Mouse (Mus musculus) hindbrain, embryonic 16.5 days (tissue): ENCODE results near the gene Mss51. TPM values are rescaled to one million over a fixed set of nuclear protein-coding genes. Genes with fewer than 3 reads are reported as not detected.

Experiments
- ATAC-seq: fragments of 200-750 bp; cut with Nextera tagmentation; 2 replicates; pipeline ENCODE4 v1.8.0; 2017; ENCODE audit warnings: moderate TSS enrichment, moderate library complexity
- H3K27ac ChIP-seq: fragments of 300-500 bp; sonication (generic); 2 replicates; pipeline ENCODE4 v1.5.1; 2014; ENCODE audit warnings: low read depth, mild to moderate bottlenecking, control low read depth, low read length, moderate library complexity
- H3K27me3 ChIP-seq: fragments of 300-500 bp; sonication (generic); replicated peaks from 2 replicates; pipeline ENCODE4 v1.6.1; 2014; ENCODE audit warnings: low read length; ENCODE audit not compliant: control insufficient read depth, insufficient read depth
- H3K36me3 ChIP-seq: fragments of 300-500 bp; sonication (generic); 2 replicates; pipeline ENCODE4 v1.6.1; 2014; ENCODE audit warnings: mild to moderate bottlenecking, low read length, moderate library complexity, mixed read lengths; ENCODE audit not compliant: control insufficient read depth, insufficient read depth
- H3K4me1 ChIP-seq: fragments of 300-500 bp; sonication (generic); 2 replicates; pipeline ENCODE4 v1.6.1; 2014; ENCODE audit warnings: low read depth, low read length; ENCODE audit not compliant: control insufficient read depth, insufficient read depth
- H3K4me2 ChIP-seq: fragments of 300-500 bp; sonication (generic); 2 replicates; pipeline ENCODE4 v1.6.1; 2014; ENCODE audit warnings: mild to moderate bottlenecking, low read length, control low read depth, moderate library complexity
- H3K4me3 ChIP-seq: fragments of 300-500 bp; sonication (generic); 2 replicates; pipeline ENCODE4 v1.5.1; 2014; ENCODE audit warnings: mild to moderate bottlenecking, low read length, control low read depth, moderate library complexity
- H3K9ac ChIP-seq: fragments of 300-500 bp; sonication (generic); 2 replicates; pipeline ENCODE4 v1.6.1; 2014; ENCODE audit warnings: low read depth, mild to moderate bottlenecking, control low read depth, low read length, moderate library complexity
- H3K9me3 ChIP-seq: fragments of 300-500 bp; sonication (generic); 2 replicates; pipeline ENCODE4 v1.6.1; 2014; ENCODE audit warnings: mild to moderate bottlenecking, low read length, moderate library complexity; ENCODE audit not compliant: control insufficient read depth
- WGBS: fragments of 180-500 bp; shearing (Covaris S2); extraction: QIAGEN DNeasy Blood & Tissue Kit; methylation state at CpG from one replicate; pipeline ENCODE4 v1.1.7; 2014; 5-methylcytosine and 5-hydroxymethylcytosine counted together
- polyA plus RNA-seq: library from polyadenylated mRNA; unstranded; fragments of >200 nt; fragmentation: Nextera tagmentation; extraction: Ambion mirVana; gene quantifications from 2 replicates; pipeline ENCODE4 v1.2.1, GENCODE M21; 2015

Gene Mss51
- 0.30 and 0.41 TPM in 2 replicates for polyA plus RNA-seq

DNA sequence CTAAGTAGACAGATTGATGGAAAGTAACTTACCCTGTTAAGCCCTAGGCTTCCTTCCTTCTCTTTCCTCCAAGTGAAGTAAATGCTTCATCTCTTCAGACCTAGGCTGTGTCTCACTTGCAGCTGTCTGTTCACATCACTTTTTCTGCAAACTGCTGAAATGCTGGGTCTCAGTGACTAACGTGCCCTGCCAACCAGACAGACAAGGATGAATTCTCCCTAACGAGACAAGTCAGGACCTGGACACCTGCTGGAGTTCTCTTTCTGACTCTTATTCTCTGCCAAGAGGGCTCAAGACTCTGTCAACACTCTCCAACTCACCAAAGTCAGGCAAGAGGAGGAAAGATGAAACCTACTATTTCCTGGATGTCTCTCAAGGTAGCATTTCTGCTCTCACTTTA, at the start of gene Mss51:
Gene Mss51, minus strand, starts transcription at position 299 of the 400 bp plus-strand sequence.
- Histone ChIP-seq H3K4me2 (no peak within 1 kb of the TSS), H3K27ac (no peak within 1 kb of the TSS), H3K9ac (no peak within 1 kb of the TSS), H3K36me3 (peaks cover 12% of the 10 kb centered on the region), H3K9me3 (no peaks in the 10 kb centered on the region), H3K4me1 (no peaks in the 10 kb centered on the region), H3K27me3 (no peaks in the 10 kb centered on the region), H3K4me3 (no peak within 1 kb of the TSS)
- 69% methylated on average over 2 of the region's 2 CpGs for WGBS
- ATAC-seq: no peak

DNA sequence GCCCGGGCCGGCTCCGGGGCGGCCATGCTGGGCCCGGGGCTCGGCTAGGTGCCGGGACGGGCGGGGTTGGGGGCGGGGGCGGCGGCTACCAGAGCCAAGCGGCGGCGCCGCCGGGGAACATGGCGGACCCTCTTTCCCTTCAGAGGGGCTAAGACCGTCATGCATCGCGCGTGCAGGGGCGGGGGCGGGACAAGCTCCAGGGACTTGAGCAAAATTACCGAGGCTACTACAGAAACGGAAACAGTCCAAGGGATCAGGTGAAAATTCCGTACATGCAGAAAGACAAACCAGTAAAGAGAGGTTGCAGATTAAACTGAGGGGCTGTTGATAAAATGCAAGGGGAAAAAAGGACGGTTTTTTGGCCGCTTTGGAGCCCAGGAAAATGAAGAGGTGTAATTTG, 49.7 kb upstream of the Mss51 start, which contains the start of gene Ppp3cb:
Gene Ppp3cb, minus strand, starts transcription at position 159 of the 400 bp plus-strand sequence.
- no peaks in the 10 kb centered on the region for H3K9me3 ChIP-seq
- peaks cover 8% of the 10 kb centered on the region for H3K36me3 ChIP-seq
- peak within 1 kb of the TSS; percentile 96 for H3K9ac ChIP-seq
- peak within 1 kb of the TSS; percentile 66 for H3K4me2 ChIP-seq
- H3K4me3 ChIP-seq: peak within 1 kb of the TSS; percentile 95
- peaks cover 14% of the 10 kb centered on the region for H3K4me1 ChIP-seq
- H3K27ac ChIP-seq: peak within 1 kb of the TSS; percentile 99
- peak; percentile 95 for ATAC-seq
- no peaks in the 10 kb centered on the region for H3K27me3 ChIP-seq
- under 1% methylated on average over 28 of the region's 29 CpGs for WGBS

DNA sequence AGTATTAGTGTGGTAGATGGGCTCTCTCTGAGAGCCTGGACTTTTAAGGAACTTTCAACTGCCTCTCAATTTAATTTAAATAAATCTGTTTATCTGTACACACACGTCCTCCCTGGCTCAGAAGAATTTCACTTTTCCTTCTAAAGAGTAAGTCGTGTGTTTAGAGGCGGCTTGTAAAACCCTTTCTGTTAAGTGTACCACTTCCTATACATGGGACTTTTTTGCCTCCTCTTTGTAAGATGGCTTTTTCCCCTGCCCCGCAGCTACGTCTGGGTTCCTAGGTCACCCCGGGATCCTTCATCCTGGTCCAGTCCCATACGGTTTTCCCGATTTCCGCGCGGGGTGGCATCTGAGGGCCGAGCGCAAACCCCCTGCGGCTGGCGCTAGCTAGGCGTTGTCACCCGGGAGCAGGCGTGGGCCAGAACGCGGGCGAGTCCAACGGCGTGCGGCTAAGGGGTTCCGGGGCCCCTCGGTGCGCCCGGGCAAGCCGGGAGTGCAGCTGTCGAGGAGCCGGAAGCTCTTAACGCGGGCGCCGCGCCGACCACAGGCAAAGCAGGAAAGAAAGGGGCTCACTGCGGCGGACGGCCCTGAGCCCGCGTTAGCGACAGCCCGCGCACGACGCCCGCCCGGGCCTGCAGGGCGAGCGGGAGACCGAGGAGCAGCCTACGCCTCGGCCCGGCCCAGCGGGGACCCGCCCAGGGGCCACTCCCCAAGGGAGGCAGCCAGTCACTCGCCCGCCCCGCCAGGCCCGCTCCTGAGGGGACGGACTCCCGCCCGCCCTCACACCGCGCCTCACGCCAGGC, 49.0 kb upstream of the Mss51 start:
- Histone ChIP-seq H3K4me3 (peak overlapping the region; percentile 95), H3K27ac (peak overlapping the region; percentile 99), H3K9ac (peak overlapping the region; percentile 96), H3K4me1 (peaks cover 14% of the 10 kb centered on the region), H3K9me3 (no peaks in the 10 kb centered on the region), H3K27me3 (no peaks in the 10 kb centered on the region), H3K36me3 (peaks cover 8% of the 10 kb centered on the region), H3K4me2 (peak overlapping the region; percentile 66)
- peak; percentile 94 for ATAC-seq
- WGBS: under 1% methylated on average over 52 of the region's 67 CpGs

DNA sequence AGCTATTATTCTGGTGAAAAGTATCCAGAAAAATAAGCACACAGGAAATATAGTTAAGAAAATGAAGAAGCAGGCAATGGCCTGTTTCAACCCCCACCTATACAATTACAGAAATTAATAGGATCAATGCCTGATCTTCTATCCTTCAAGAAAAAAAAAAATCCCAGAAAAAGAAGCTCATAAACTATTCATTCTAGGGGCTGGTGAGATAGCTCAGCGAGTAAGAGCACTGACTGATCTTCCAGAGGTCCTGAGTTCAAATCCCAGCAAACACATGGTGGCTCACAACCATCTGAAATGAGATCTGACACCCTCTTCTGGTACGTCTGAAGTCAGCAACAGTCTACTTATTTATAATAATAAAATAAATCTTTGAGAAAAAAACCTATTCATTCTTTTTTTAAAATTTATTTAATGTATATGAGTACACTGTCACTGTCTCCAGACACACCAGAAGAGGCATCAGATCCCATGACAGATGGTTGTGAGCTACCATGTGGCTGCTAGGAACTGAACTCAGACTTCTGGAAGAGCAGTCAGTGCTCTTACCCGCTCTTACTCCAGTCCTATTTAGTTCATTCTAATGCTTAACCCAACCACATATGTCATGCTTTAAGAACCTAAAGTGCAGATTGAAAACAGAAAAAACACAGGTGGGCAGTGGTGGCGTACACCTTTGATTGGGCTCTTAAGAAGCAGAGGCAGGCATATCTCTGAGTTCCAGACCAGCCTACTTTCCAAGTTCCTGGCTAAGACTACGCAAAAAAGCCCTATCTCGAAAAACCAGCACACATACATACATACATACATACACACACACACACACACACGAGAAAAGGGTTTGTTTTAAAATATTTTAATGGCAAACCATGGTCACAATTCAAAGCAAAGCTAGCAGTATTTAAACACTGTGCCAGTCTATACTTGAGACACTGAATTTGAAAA, 48.0 kb upstream of the Mss51 start:
- Histone ChIP-seq H3K27me3 (no peaks in the 10 kb centered on the region), H3K4me1 (peaks cover 14% of the 10 kb centered on the region), H3K9ac (no peak overlapping the region), H3K27ac (no peak overlapping the region), H3K9me3 (no peaks in the 10 kb centered on the region), H3K4me3 (peak overlapping the region; percentile 95; the same call in 1 of the 2 replicates), H3K36me3 (peaks cover 2% of the 10 kb centered on the region; the same call in 1 of the 2 replicates), H3K4me2 (peak overlapping the region; percentile 66)
- no peak for ATAC-seq
- 73% methylated on average over 7 of the region's 7 CpGs for WGBS

DNA sequence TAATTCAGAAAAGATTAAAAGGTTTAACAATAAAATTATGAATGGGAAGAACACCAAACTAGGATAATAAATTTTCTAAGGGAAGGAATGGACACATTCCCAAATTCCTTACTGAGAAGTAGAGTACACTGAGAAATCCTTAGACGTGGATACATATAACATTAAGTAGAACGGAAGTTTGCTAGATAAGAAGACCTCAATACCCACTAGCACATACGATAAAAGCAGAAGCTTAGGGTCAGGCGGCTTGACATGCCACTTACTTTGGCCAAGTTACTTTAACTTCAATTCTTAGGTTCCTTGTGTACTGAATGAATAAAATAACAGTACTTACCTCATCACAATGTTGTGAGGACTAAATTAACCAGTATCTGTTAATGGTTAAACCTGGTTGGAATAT, 32.9 kb upstream of the Mss51 start:
- H3K27ac ChIP-seq: no peak overlapping the region
- H3K4me3 ChIP-seq: no peak overlapping the region
- H3K9ac ChIP-seq: no peak overlapping the region
- 93% methylated on average over 4 of the region's 4 CpGs for WGBS
- H3K4me2 ChIP-seq: no peak overlapping the region
- H3K36me3 ChIP-seq: no peaks in the 10 kb centered on the region
- no peak for ATAC-seq
- H3K27me3 ChIP-seq: no peaks in the 10 kb centered on the region
- H3K4me1 ChIP-seq: no peaks in the 10 kb centered on the region
- no peaks in the 10 kb centered on the region for H3K9me3 ChIP-seq

DNA sequence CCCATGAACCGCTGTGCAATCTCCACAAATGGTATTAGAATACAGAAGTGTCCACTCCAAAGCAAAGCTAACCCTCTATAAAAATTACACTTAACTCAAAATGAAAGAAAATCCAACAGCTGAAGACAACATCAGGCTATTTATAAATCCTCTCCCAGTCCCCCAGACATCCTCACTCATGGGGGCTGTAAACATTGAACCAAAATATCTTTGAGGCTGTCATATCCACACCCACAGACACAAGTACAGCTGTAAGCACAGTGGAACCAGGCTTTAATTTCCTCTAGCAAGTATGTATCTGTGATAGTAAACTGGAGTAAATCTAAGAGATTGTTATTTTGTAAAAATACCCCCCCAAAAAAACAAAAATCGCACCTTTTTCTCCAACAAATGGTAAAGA, 23.5 kb upstream of the Mss51 start:
- Histone ChIP-seq H3K4me1 (no peaks in the 10 kb centered on the region), H3K27me3 (no peaks in the 10 kb centered on the region), H3K4me3 (no peak overlapping the region), H3K27ac (no peak overlapping the region), H3K9ac (no peak overlapping the region), H3K4me2 (no peak overlapping the region), H3K9me3 (no peaks in the 10 kb centered on the region), H3K36me3 (peaks cover 8% of the 10 kb centered on the region)
- no peak for ATAC-seq
- WGBS: 95% methylated on average over 2 of the region's 2 CpGs

DNA sequence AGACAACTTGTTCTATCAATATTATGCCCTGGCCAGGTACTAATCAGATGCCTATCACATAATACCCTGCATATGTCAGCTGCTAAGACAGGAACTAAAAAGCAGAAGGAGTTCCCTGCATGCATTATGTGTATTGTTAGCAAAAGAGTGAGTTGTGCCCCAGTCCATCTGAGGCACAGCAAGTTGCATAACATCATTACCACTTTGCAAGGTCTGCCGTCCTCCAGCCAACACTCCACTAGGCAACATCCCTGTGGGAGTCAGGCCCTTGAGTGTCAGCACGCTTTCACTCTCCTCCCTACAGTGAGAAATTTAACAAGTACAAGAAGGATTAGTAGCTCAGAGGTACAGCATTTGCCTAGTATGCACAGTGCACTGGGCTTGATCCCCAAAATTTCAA, 11.7 kb upstream of the Mss51 start:
- Histone ChIP-seq H3K4me1 (no peaks in the 10 kb centered on the region), H3K36me3 (peaks cover 8% of the 10 kb centered on the region), H3K4me3 (no peak overlapping the region), H3K4me2 (no peak overlapping the region), H3K27ac (no peak overlapping the region), H3K9me3 (no peaks in the 10 kb centered on the region), H3K9ac (no peak overlapping the region), H3K27me3 (no peaks in the 10 kb centered on the region)
- WGBS: 62% methylated on average over 2 of the region's 2 CpGs
- ATAC-seq: no peak

DNA sequence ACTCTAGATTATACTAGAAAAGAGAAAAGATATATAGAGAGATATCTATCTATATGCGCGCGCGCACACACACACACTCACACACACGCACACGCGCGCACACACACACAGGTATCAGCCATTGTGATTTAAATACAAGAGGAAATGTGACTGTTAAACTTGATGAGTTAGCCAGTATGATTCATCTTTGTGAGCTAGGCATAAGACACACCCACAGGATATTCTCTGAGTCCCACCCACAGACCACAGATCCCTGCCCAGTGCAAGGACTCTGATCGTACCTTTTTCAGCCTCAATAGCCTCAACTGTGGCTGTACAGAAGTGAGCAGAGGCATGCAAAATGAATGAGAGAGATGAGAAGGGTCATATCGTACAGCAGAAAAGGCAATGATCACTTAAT, 6.3 kb upstream of the Mss51 start:
- no peak overlapping the region for H3K4me2 ChIP-seq
- no peak overlapping the region for H3K4me3 ChIP-seq
- no peak for ATAC-seq
- no peaks in the 10 kb centered on the region for H3K4me1 ChIP-seq
- no peaks in the 10 kb centered on the region for H3K27me3 ChIP-seq
- peaks cover 10% of the 10 kb centered on the region for H3K36me3 ChIP-seq
- H3K9me3 ChIP-seq: no peaks in the 10 kb centered on the region
- WGBS: 98% methylated on average over 10 of the region's 10 CpGs
- H3K9ac ChIP-seq: no peak overlapping the region
- no peak overlapping the region for H3K27ac ChIP-seq

DNA sequence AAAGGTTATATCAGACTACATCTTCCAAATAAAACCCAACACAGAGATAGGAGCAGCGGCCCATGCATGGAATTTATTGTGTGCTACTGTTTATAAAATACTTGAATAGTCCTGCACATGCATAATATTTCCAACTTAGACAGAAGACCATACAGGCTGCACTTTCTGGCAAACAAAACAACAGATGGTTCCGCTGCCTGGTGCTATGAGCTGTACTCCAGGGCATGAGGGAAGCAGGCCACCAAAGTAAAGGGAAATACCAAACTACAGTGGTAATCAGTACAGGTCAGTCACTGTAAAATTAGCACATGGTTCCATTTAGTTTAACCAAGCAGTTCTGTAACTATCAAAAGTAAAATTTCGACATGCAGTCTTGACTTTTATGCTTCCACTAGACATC, 3.3 kb upstream of the Mss51 start:
- no peak overlapping the region for H3K27ac ChIP-seq
- no peak for ATAC-seq

More for the DNA sequence above, 3.3 kb upstream of the Mss51 start:
- Histone ChIP-seq H3K9me3 (no peaks in the 10 kb centered on the region), H3K4me1 (no peaks in the 10 kb centered on the region), H3K4me3 (no peak overlapping the region), H3K9ac (no peak overlapping the region), H3K36me3 (peaks cover 10% of the 10 kb centered on the region), H3K27me3 (no peaks in the 10 kb centered on the region), H3K4me2 (no peak overlapping the region)
- WGBS: 92% methylated on average over 3 of the region's 3 CpGs
